Mouse (Mus musculus) embryonic fibroblast, embryonic 13.5 days (primary cell): ENCODE data around the gene Gm20388.

ENCODE experiments used
- CTCF ChIP-seq: IDR thresholded peaks from 2 replicates; pipeline ENCODE4 v1.5.1; 2011; ENCODE audit warnings: mild to moderate bottlenecking, control low read depth, low read length, moderate library complexity, borderline replicate concordance; ENCODE audit not compliant: insufficient read depth
- POLR2A ChIP-seq: IDR thresholded peaks from 2 replicates; pipeline ENCODE4 v1.6.1; 2011; ENCODE audit warnings: low read depth, mild to moderate bottlenecking, control low read depth, low read length, moderate library complexity

DNA sequence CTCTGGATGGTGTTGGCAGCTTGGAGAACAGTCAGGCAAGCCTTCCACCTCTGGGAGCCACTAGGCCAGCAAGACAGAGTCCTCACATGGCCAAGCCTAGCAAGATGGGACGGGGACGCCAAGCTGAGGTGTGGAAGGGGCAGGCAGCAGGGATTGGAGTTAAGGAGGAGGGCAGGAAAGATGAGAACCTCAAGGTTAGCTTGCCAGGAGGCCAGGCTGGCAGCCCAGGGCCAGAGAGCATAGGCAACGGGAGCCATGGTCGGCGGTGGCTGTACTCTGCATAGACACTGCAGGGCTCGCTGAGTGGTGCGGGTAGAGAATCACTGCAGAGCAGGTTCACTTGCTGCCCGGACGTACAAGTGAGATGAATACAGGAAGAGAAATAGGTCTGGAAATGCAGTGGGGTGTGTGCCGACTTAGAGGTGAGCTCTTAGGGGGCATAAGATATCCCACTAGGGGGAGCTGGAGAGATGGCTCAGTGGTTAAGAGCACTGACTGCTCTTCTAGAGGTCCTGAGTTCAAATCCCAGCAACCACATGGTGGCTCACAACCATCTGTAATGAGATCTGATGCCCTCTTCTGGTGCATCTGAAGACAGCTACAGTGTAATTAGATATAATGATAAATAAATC, 731.5 kb downstream of the Gm20388 start:
- TF ChIP-seq POLR2A (no peak), CTCF (no peak)
